Mouse (Mus musculus): ENCODE results near the gene Tcl1b3. TPM values are rescaled to one million over a fixed set of nuclear protein-coding genes. Genes with fewer than 3 reads are reported as not detected.
"Not testable (repeated sequence)": the region's sequence is repeated elsewhere in the genome, so short reads cannot be mapped to it uniquely, and the experiment has no call there.

Gene Tcl1b3
- polyA plus RNA-seq (2012; rRNA removed), result not detected in 2 replicates

GRCm38 (mm10) chr12:105190743-105191142, at the start of gene Tcl1b3:
Gene Tcl1b3 (plus strand): TSS chr12:105191043.
- not testable (repeated sequence) for H3K27ac ChIP-seq (ENCODE audit: control insufficient read depth, insufficient read depth, low read length); H3K4me1 ChIP-seq (replicated peaks; ENCODE audit: control insufficient read depth, insufficient read depth, low read length); H3K27me3 ChIP-seq (ENCODE audit: control insufficient read depth, insufficient read depth, low read length); H3K4me3 ChIP-seq (ENCODE audit: control insufficient read depth, insufficient read depth, low read length); H3K36me3 ChIP-seq (ENCODE audit: control insufficient read depth, insufficient read depth, low read length); DNase-seq
- 96% methylated on average over 6 of the region's 6 CpGs for WGBS

GRCm38 (mm10) chr12:105143096-105143495, 47.7 kb upstream of the Tcl1b3 start:
- Histone ChIP-seq H3K4me3 (ENCODE audit: control insufficient read depth, insufficient read depth, low read length) (no peak overlapping the region), H3K36me3 (ENCODE audit: control insufficient read depth, insufficient read depth, low read length) (no peaks in the 10 kb centered on the region), H3K27me3 (ENCODE audit: control insufficient read depth, insufficient read depth, low read length) (no peaks in the 10 kb centered on the region), H3K27ac (ENCODE audit: control insufficient read depth, insufficient read depth, low read length) (no peak overlapping the region), H3K4me1 (replicated peaks; ENCODE audit: control insufficient read depth, insufficient read depth, low read length) (no peaks in the 10 kb centered on the region)
- DNase-seq, result no peak
- 95% methylated on average over 3 of the region's 3 CpGs for WGBS
- TF ChIP-seq POLR2A (IDR thresholded peaks at IDR 0.05; ENCODE audit: control insufficient read depth, extremely low read depth, insufficient read depth, low read length, poor library complexity), result no peak

- H3K27ac ChIP-seq (ENCODE audit: control insufficient read depth, insufficient read depth, low read length); H3K36me3 ChIP-seq (ENCODE audit: control insufficient read depth, insufficient read depth, low read length); H3K27me3 ChIP-seq (ENCODE audit: control insufficient read depth, insufficient read depth, low read length); H3K4me1 ChIP-seq (replicated peaks; ENCODE audit: control insufficient read depth, insufficient read depth, low read length); DNase-seq; H3K4me3 ChIP-seq (ENCODE audit: control insufficient read depth, insufficient read depth, low read length): not testable (repeated sequence)
- WGBS, result 10% methylated on average over 1 of the region's 1 CpGs
Measured at GRCm38 (mm10) chr12:105144928-105145327, 45.9 kb upstream of the Tcl1b3 start.

- Histone ChIP-seq H3K36me3 (ENCODE audit: control insufficient read depth, insufficient read depth, low read length) (no peaks in the 10 kb centered on the region), H3K27me3 (ENCODE audit: control insufficient read depth, insufficient read depth, low read length) (no peaks in the 10 kb centered on the region), H3K4me3 (ENCODE audit: control insufficient read depth, insufficient read depth, low read length) (no peak within 1 kb of the TSS), H3K27ac (ENCODE audit: control insufficient read depth, insufficient read depth, low read length) (no peak within 1 kb of the TSS), H3K4me1 (replicated peaks; ENCODE audit: control insufficient read depth, insufficient read depth, low read length) (no peaks in the 10 kb centered on the region)
- 89% methylated on average over 3 of the region's 3 CpGs for WGBS
- DNase-seq, result no peak
- TF ChIP-seq CTCF (IDR thresholded peaks at IDR 0.05; ENCODE audit: borderline replicate concordance, control insufficient read depth, extremely low read depth, insufficient read depth, low read length, poor library complexity) (no peak), POLR2A (IDR thresholded peaks at IDR 0.05; ENCODE audit: control insufficient read depth, extremely low read depth, insufficient read depth, low read length, poor library complexity) (no peak)
Measured at GRCm38 (mm10) chr12:105145714-105146113, 45.1 kb upstream of the Tcl1b3 start, which contains the start of gene Tcl1b2. Gene Tcl1b2 (plus strand): TSS chr12:105146014.

- H3K36me3 ChIP-seq (ENCODE audit: control insufficient read depth, insufficient read depth, low read length); H3K4me3 ChIP-seq (ENCODE audit: control insufficient read depth, insufficient read depth, low read length); H3K4me1 ChIP-seq (replicated peaks; ENCODE audit: control insufficient read depth, insufficient read depth, low read length); H3K27ac ChIP-seq (ENCODE audit: control insufficient read depth, insufficient read depth, low read length); DNase-seq; H3K27me3 ChIP-seq (ENCODE audit: control insufficient read depth, insufficient read depth, low read length): not testable (repeated sequence)
- WGBS, result 71% methylated on average over 4 of the region's 4 CpGs
Measured at GRCm38 (mm10) chr12:105155286-105155685, 35.6 kb upstream of the Tcl1b3 start.

GRCm38 (mm10) chr12:105158842-105159241, 32.0 kb upstream of the Tcl1b3 start:
- no peak overlapping the region for H3K27ac ChIP-seq (ENCODE audit: control insufficient read depth, insufficient read depth, low read length)
- H3K36me3 ChIP-seq (ENCODE audit: control insufficient read depth, insufficient read depth, low read length), result no peaks in the 10 kb centered on the region
- no peaks in the 10 kb centered on the region for H3K27me3 ChIP-seq (ENCODE audit: control insufficient read depth, insufficient read depth, low read length)
- no peak overlapping the region for H3K4me3 ChIP-seq (ENCODE audit: control insufficient read depth, insufficient read depth, low read length)
- DNase-seq, result no peak
- 11% methylated on average over 6 of the region's 6 CpGs for WGBS
- H3K4me1 ChIP-seq (replicated peaks; ENCODE audit: control insufficient read depth, insufficient read depth, low read length), result 0 out of 2 replicates have a peak, but pooled peaks cover 5% of the 10 kb centered on the region
- TF ChIP-seq CTCF (IDR thresholded peaks at IDR 0.05; ENCODE audit: borderline replicate concordance, control insufficient read depth, extremely low read depth, insufficient read depth, low read length, poor library complexity), result no peak
- TF ChIP-seq POLR2A (IDR thresholded peaks at IDR 0.05; ENCODE audit: control insufficient read depth, extremely low read depth, insufficient read depth, low read length, poor library complexity), result no peak

GRCm38 (mm10) chr12:105159390-105159789, 31.5 kb upstream of the Tcl1b3 start, which contains the start of gene Tcl1b1:
Gene Tcl1b1 (plus strand): TSS chr12:105159690.
- 67% methylated on average over 4 of the region's 4 CpGs for WGBS
- H3K4me3 ChIP-seq (ENCODE audit: control insufficient read depth, insufficient read depth, low read length), result no peak within 1 kb of the TSS
- H3K27ac ChIP-seq (ENCODE audit: control insufficient read depth, insufficient read depth, low read length), result no peak within 1 kb of the TSS
- no peak for DNase-seq
- H3K4me1 ChIP-seq (replicated peaks; ENCODE audit: control insufficient read depth, insufficient read depth, low read length), result 0 out of 2 replicates have a peak, but pooled peaks cover 5% of the 10 kb centered on the region
- TF ChIP-seq POLR2A (IDR thresholded peaks at IDR 0.05; ENCODE audit: control insufficient read depth, extremely low read depth, insufficient read depth, low read length, poor library complexity) (no peak), CTCF (IDR thresholded peaks at IDR 0.05; ENCODE audit: borderline replicate concordance, control insufficient read depth, extremely low read depth, insufficient read depth, low read length, poor library complexity) (no peak)
- no peaks in the 10 kb centered on the region for H3K36me3 ChIP-seq (ENCODE audit: control insufficient read depth, insufficient read depth, low read length)
- no peaks in the 10 kb centered on the region for H3K27me3 ChIP-seq (ENCODE audit: control insufficient read depth, insufficient read depth, low read length)
